Mouse (Mus musculus): ENCODE results near the gene Morc2a.

- no peak for TF ChIP-seq CTCF (conservative IDR thresholded peaks at IDR 0.05; ENCODE audit: low read length)
- no peak for TF ChIP-seq POU5F1 (IDR thresholded peaks at IDR 0.05; ENCODE audit: borderline replicate concordance, low read length)
- no peak for TF ChIP-seq NANOG (IDR thresholded peaks at IDR 0.05; ENCODE audit: borderline replicate concordance, low read length)
These were observed 42.5 kb upstream of the Morc2a start for GRCm38 (mm10) chr11:3606456-3606855.
